9 mouse cellular contexts compared by ENCODE assay signal in the genomic region with DNA sequence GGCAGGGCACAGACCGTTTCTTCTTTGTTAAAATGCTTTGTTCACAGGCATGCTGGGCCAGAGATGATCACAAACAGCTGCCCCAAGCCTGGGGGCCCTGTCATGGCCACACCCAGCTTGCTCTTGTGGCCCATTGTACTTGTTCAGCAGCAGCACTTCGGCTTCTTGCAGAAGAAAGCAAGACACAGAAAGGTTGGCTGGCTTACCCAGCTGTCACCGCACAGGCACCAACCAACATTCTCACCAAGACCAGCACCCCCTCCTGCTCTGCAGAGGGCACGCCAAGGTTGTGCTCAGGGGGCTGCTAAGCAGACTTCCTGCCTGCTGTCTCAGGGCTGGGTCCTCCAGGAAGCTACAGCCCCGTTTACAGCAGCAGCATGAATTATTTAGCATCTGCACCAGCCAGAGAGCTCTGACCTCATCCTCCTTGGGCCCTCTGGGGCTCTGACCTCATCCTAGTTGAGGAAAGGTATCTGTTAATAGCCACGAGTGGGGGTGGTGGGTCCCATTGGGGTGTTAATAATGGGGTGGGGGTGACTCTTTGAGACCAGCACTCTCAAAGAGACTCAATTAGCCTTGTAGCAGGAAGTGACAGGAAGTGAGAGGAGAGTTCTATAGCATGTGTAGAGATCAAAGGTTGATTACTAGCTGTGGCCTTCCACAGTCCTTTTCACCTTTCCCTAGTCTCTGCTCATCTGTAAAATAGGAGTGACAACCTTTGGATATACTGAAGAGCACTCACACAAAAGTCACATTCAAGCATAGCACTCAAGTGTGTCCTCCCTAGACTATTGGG. TPM values are rescaled to one million over a fixed set of nuclear protein-coding genes. Genes with fewer than 3 reads are reported as not detected.
DNase-seq lines count a peak whose midpoint lies in the region; ATAC-seq and TF ChIP-seq lines count a peak whose summit lies in the region.
"Had no signal": no experiment of that assay in that cellular context is flagged by ENCODE, and none has a peak within 500 bp of the region (broad histone marks: within the 10 kb centered on the region; RNA-seq: fewer than 3 reads in every experiment).

No protein-coding gene starts in this region.

- peak overlapping the region; percentile 58; the same call in 1 of the 2 replicates for H3K27ac ChIP-seq in hindbrain, embryonic 11.5 days (ENCODE audit: low read depth, low read length)
- no peak overlapping the region for H3K27ac ChIP-seq in hindbrain, postnatal 0 days
- H3K27ac ChIP-seq in heart, postnatal 0 days (ENCODE audit: low read depth), result peak overlapping the region; percentile 33
- H3K27ac ChIP-seq in neural tube, embryonic 13.5 days (replicated peaks), result peak overlapping the region; percentile 74
- H3K27ac ChIP-seq: hindbrain, embryonic 15.5 days had no signal

- H3K4me1 ChIP-seq in hindbrain, embryonic 11.5 days (replicated peaks; ENCODE audit: control insufficient read depth, insufficient read depth, low read length), result peaks cover 13% of the 10 kb centered on the region
- no peaks in the 10 kb centered on the region for H3K4me1 ChIP-seq in hindbrain, postnatal 0 days (ENCODE audit: insufficient read depth, low read length)
- H3K4me1 ChIP-seq in heart, postnatal 0 days (ENCODE audit: control insufficient read depth, insufficient read depth), result peaks cover 9% of the 10 kb centered on the region; the same call in 1 of the 2 replicates
- H3K4me1 ChIP-seq in neural tube, embryonic 13.5 days (replicated peaks), result peaks cover 26% of the 10 kb centered on the region

- H3K27me3 ChIP-seq in hindbrain, embryonic 11.5 days (ENCODE audit: control insufficient read depth, insufficient read depth, low read length), result no peaks in the 10 kb centered on the region
- no peaks in the 10 kb centered on the region for H3K27me3 ChIP-seq in hindbrain, postnatal 0 days (ENCODE audit: insufficient read depth, low read length)
- no peaks in the 10 kb centered on the region for H3K27me3 ChIP-seq in heart, postnatal 0 days (ENCODE audit: control insufficient read depth, insufficient read depth, low read length)
- H3K27me3 ChIP-seq in neural tube, embryonic 13.5 days, result no peaks in the 10 kb centered on the region
- H3K27me3 ChIP-seq: hindbrain, embryonic 15.5 days had no signal

- ATAC-seq in hindbrain, embryonic 11.5 days (ENCODE audit: low FRiP score), result peak; percentile 53; the same call in 1 of the 2 replicates
- ATAC-seq in hindbrain, postnatal 0 days, result no peak
- ATAC-seq in heart, postnatal 0 days (ENCODE audit: insufficient read depth, low read depth), result peak; percentile 42
- ATAC-seq in neural tube, embryonic 13.5 days (ENCODE audit: low read depth), result peak; percentile 37; the same call in 1 of the 2 replicates

- no peak for TF ChIP-seq CTCF in hindbrain, postnatal 0 days (IDR thresholded peaks at IDR 0.05; ENCODE audit: low read depth)
- TF ChIP-seq CTCF in heart, postnatal 0 days (IDR thresholded peaks at IDR 0.05; ENCODE audit: low read depth), result no peak

- H3K9me3 ChIP-seq in hindbrain, embryonic 11.5 days (ENCODE audit: control insufficient read depth, low read length), result no peaks in the 10 kb centered on the region
- H3K9me3 ChIP-seq in hindbrain, postnatal 0 days (ENCODE audit: low read length), result no peaks in the 10 kb centered on the region
- H3K9me3 ChIP-seq in heart, postnatal 0 days (replicated peaks; ENCODE audit: control insufficient read depth, low read length), result no peaks in the 10 kb centered on the region
- no peaks in the 10 kb centered on the region for H3K9me3 ChIP-seq in neural tube, embryonic 13.5 days
- H3K9me3 ChIP-seq: hindbrain, embryonic 15.5 days had no signal

- no peak overlapping the region for H3K4me3 ChIP-seq in hindbrain, embryonic 11.5 days (ENCODE audit: low read depth, low read length)
- H3K4me3 ChIP-seq in hindbrain, postnatal 0 days (ENCODE audit: low read length), result no peak overlapping the region
- no peak overlapping the region for H3K4me3 ChIP-seq in heart, postnatal 0 days (ENCODE audit: low read depth, low read length)
- no peak overlapping the region for H3K4me3 ChIP-seq in neural tube, embryonic 13.5 days
- H3K4me3 ChIP-seq: hindbrain, embryonic 15.5 days had no signal

- 15% methylated on average over 6 of the region's 6 CpGs for WGBS in hindbrain, embryonic 11.5 days
- 19% methylated on average over 6 of the region's 6 CpGs for WGBS in hindbrain, postnatal 0 days
- 20% methylated on average over 6 of the region's 6 CpGs for WGBS in heart, postnatal 0 days
- 14% methylated on average over 6 of the region's 6 CpGs for WGBS in neural tube, embryonic 13.5 days

- no peaks in the 10 kb centered on the region for H3K36me3 ChIP-seq in hindbrain, embryonic 11.5 days (ENCODE audit: control insufficient read depth, insufficient read depth, low read length)
- H3K36me3 ChIP-seq in hindbrain, postnatal 0 days (ENCODE audit: insufficient read depth, low read length), result no peaks in the 10 kb centered on the region
- H3K36me3 ChIP-seq in heart, postnatal 0 days (replicated peaks; ENCODE audit: control insufficient read depth, insufficient read depth, low read length), result no peaks in the 10 kb centered on the region
- H3K36me3 ChIP-seq in neural tube, embryonic 13.5 days, result no peaks in the 10 kb centered on the region
- H3K36me3 ChIP-seq: hindbrain, embryonic 15.5 days had no signal

- no peak overlapping the region for H3K9ac ChIP-seq in hindbrain, embryonic 11.5 days (ENCODE audit: low read depth, low read length)
- H3K9ac ChIP-seq in hindbrain, postnatal 0 days (replicated peaks; ENCODE audit: low read length), result no peak overlapping the region
- no peak overlapping the region for H3K9ac ChIP-seq in heart, postnatal 0 days (replicated peaks; ENCODE audit: low read depth, low read length)
- H3K9ac ChIP-seq in neural tube, embryonic 13.5 days, result peak overlapping the region; percentile 9; the same call in 1 of the 2 replicates
- H3K9ac ChIP-seq: hindbrain, embryonic 15.5 days had no signal

- no peak for TF ChIP-seq EP300 in heart, postnatal 0 days (IDR thresholded peaks at IDR 0.05; ENCODE audit: low read depth)

- no peak overlapping the region for H3K4me2 ChIP-seq in hindbrain, embryonic 11.5 days (replicated peaks; ENCODE audit: low read depth, low read length)
- no peak overlapping the region for H3K4me2 ChIP-seq in hindbrain, postnatal 0 days (ENCODE audit: low read depth, low read length)
- no peak overlapping the region for H3K4me2 ChIP-seq in heart, postnatal 0 days (ENCODE audit: low read depth, low read length)
- H3K4me2 ChIP-seq in neural tube, embryonic 13.5 days, result no peak overlapping the region
- H3K4me2 ChIP-seq: hindbrain, embryonic 15.5 days had no signal

- peak; percentile 50 for DNase-seq in hindbrain, embryonic 11.5 days (ENCODE audit: low spot score)
- no peak for DNase-seq in hindbrain, postnatal 0 days (ENCODE audit: low spot score)
- peak; percentile 95 for DNase-seq in ES-CJ7 (ENCODE audit: low read depth, low spot score)
- no peak for DNase-seq in heart, postnatal 0 days (ENCODE audit: low spot score)
- DNase-seq in adrenal gland, postnatal 36 days, result no peak
- no peak for DNase-seq in right cerebral cortex, adult 18-20 months
- DNase-seq in cerebellum, postnatal 10 days, result no peak

RNA-seq across cellular contexts. Expression of gene Cd300a, which starts 16.6 kb away (rescaled TPM):
- polyA plus RNA-seq in hindbrain, embryonic 11.5 days (2014; fragmentation: Nextera tagmentation; extraction: Ambion mirVana), result 0.92 and 1.0 TPM in 2 replicates
- total RNA-seq in hindbrain, postnatal 0 days (2014; rRNA removed), result 1.1 and 2.6 TPM in 2 replicates
- 1.4 and 1.5 TPM in 2 replicates for polyA plus RNA-seq in hindbrain, postnatal 0 days (2015; fragmentation: Nextera tagmentation; extraction: Ambion mirVana)
- total RNA-seq in heart, postnatal 0 days (2014; rRNA removed; ENCODE audit: low replicate concordance), result 0.35 TPM in 1 of 2 replicates, not detected in the other
- polyA plus RNA-seq in heart, postnatal 0 days (2015; fragmentation: Nextera tagmentation; extraction: Ambion mirVana), result 0.92 and 0.97 TPM in 2 replicates
- 1.2 and 2.8 TPM in 2 replicates for polyA plus RNA-seq in neural tube, embryonic 13.5 days (2015; fragmentation: Nextera tagmentation; extraction: Ambion mirVana)
- total RNA-seq in adrenal gland, postnatal 36 days (2021), result 1 to 10 TPM; 1.4 to 2.4 TPM

RNA-seq across cellular contexts. Expression of gene Gprc5c, which starts 22.3 kb away (rescaled TPM):
- 17.7 and 18.3 TPM in 2 replicates for polyA plus RNA-seq in hindbrain, embryonic 11.5 days (2014; fragmentation: Nextera tagmentation; extraction: Ambion mirVana)
- 12.8 and 14.1 TPM in 2 replicates for total RNA-seq in hindbrain, postnatal 0 days (2014; rRNA removed)
- polyA plus RNA-seq in hindbrain, postnatal 0 days (2015; fragmentation: Nextera tagmentation; extraction: Ambion mirVana), result 7.5 and 7.8 TPM in 2 replicates
- total RNA-seq in heart, postnatal 0 days (2014; rRNA removed; ENCODE audit: low replicate concordance), result 14.1 and 16.5 TPM in 2 replicates
- polyA plus RNA-seq in heart, postnatal 0 days (2015; fragmentation: Nextera tagmentation; extraction: Ambion mirVana), result 6.8 and 7.5 TPM in 2 replicates
- 14.2 and 15.6 TPM in 2 replicates for polyA plus RNA-seq in neural tube, embryonic 13.5 days (2015; fragmentation: Nextera tagmentation; extraction: Ambion mirVana)
- 1 to 10 TPM; 6.9 to 8.8 TPM for total RNA-seq in adrenal gland, postnatal 36 days (2021)

Comparison
In these comparisons a context has a peak if more than half of its experiments do, and no peak if none do; other contexts are left out.
1. DNase-seq: peak in hindbrain, embryonic 11.5 days (single experiment) and ES-CJ7 (single experiment); none in hindbrain, postnatal 0 days (single experiment), heart, postnatal 0 days (single experiment), adrenal gland, postnatal 36 days (0 of 2), right cerebral cortex, adult 18-20 months (single experiment) and cerebellum, postnatal 10 days (0 of 2).